Mouse (Mus musculus) E14TG2a.4 (cell line): Measurements from ENCODE around the gene Myod1.

Experiments
- CTCF ChIP-seq: conservative IDR thresholded peaks from 2 replicates; pipeline ENCODE4 v1.5.1; 2014; ENCODE audit warnings: low read length
- NANOG ChIP-seq: IDR thresholded peaks from 2 replicates; pipeline ENCODE4 v1.6.1; 2014; ENCODE audit warnings: borderline replicate concordance, low read length, mixed read lengths
- POU5F1 ChIP-seq: IDR thresholded peaks from 2 replicates; pipeline ENCODE4 v1.6.1; 2014; ENCODE audit warnings: low read length, borderline replicate concordance

GRCm38 (mm10) chr7:46380625-46381024 lies 4.4 kb downstream of the Myod1 start:
- no peak for TF ChIP-seq CTCF
- TF ChIP-seq NANOG = no peak
- no peak for TF ChIP-seq POU5F1
